Mouse (Mus musculus): ENCODE measurements around the gene Entpd7. TPM values are rescaled to one million over a fixed set of nuclear protein-coding genes. Genes with fewer than 3 reads are reported as not detected.

The Entpd7 gene
- polyA plus RNA-seq, 1 experiment from 2014 or later, result 14.5 TPM

DNA sequence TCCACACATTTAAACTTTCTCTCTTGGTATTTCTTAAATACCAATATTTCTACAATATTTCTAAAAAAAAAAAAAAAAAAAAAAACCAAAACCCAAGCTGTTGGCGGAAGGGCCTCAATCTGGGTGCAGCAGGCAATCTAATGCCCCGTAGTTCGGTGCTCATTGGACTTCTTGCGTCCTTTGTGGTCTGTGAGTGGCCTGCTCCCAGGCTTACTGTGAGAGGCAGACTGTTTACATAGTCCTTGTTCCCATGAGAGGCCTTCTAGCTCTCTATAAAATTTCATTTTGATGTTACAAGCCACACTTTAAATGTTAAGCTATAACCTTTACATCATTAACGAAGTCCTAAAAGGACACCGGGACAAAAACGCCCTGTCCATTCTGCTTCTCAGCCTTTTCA is 18.7 kb downstream of the Entpd7 start:
- Histone ChIP-seq H3K9me3 (no peaks in the 10 kb centered on the region), H3K4me1 (no peaks in the 10 kb centered on the region), H3K4me2 (no peak overlapping the region), H3K9ac (no peak overlapping the region), H3K4me3 (replicated peaks) (no peak overlapping the region), H3K27ac (no peak overlapping the region), H3K36me3 (peaks cover 31% of the 10 kb centered on the region), H3K27me3 (replicated peaks) (no peaks in the 10 kb centered on the region)
- 87% methylated on average over 7 of the region's 7 CpGs for WGBS
- ATAC-seq (ENCODE audit: insufficient read depth, low FRiP score, low read depth), result no peak

DNA sequence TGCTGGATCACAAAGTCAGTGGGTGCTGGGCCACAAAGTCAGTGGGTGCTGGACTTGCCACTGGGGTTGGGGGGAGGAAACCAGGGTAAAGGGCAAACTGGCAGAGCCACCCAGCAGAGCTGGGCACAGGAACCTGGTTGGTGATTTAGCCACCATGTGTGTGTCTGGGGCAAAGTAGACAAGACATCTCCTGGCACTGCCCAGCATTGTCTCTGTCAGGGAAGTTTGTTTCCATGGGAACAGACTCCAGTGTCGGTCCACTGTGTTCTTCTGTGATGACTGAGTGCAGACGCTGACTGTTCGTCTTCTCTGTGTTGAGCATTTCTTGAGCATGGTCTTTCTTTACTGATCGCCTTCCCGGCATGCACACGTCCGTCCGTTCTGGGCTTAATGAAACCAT is 19.8 kb downstream of the Entpd7 start:
- H3K9me3 ChIP-seq, result no peaks in the 10 kb centered on the region
- 87% methylated on average over 8 of the region's 8 CpGs for WGBS
- peaks cover 31% of the 10 kb centered on the region for H3K36me3 ChIP-seq
- H3K4me3 ChIP-seq (replicated peaks), result no peak overlapping the region
- no peaks in the 10 kb centered on the region for H3K27me3 ChIP-seq (replicated peaks)
- H3K4me2 ChIP-seq, result no peak overlapping the region
- no peak overlapping the region for H3K27ac ChIP-seq
- H3K9ac ChIP-seq, result no peak overlapping the region
- ATAC-seq (ENCODE audit: insufficient read depth, low FRiP score, low read depth), result no peak
- H3K4me1 ChIP-seq, result no peaks in the 10 kb centered on the region

DNA sequence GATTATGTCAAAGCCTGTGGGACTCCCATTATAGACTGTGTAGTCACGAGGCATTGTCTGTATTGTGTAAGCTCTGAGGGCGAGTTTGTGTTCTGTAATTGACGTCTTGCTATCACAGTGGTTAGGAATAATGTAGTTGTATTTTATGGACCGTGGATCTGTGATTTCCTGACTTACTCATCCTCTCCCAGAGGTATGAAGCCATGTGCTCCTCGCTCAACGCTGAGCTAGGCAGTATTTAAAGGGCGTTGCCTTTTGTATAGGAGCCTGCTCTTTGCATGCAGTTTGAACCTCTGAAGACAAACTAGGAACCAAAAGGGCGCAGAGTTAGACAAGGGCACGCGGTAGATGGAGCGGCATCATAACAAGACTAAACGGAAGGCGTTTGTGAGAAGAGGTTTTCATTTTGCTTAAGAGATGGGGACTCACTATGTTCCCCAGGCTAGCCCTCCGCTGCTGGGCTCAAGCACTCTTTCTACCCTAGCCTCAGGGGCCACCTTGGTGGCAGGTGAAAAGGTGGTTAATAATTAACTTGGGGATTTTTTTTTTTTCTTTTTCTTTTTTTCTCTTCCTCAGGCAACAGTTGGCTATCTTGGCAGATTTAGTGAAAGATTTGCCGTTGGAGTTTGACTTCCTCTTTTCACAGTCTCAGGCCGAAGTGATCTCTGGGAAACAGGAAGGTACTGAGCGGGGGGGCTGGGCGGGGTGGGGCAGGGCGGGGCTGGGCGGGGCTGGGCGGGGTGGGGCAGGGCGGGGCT is 21.9 kb downstream of the Entpd7 start:
- H3K27me3 ChIP-seq (replicated peaks), result no peaks in the 10 kb centered on the region
- peak overlapping the region; percentile 83 for H3K27ac ChIP-seq
- H3K36me3 ChIP-seq, result peaks cover 20% of the 10 kb centered on the region
- H3K9ac ChIP-seq, result no peak overlapping the region
- H3K4me1 ChIP-seq, result no peaks in the 10 kb centered on the region
- peak overlapping the region; percentile 17; the same call in 1 of the 2 replicates for H3K4me2 ChIP-seq
- H3K4me3 ChIP-seq (replicated peaks), result no peak overlapping the region
- 46% methylated on average over 22 of the region's 22 CpGs for WGBS
- H3K9me3 ChIP-seq, result no peaks in the 10 kb centered on the region
- peak; percentile 81 for ATAC-seq (ENCODE audit: insufficient read depth, low FRiP score, low read depth)

DNA sequence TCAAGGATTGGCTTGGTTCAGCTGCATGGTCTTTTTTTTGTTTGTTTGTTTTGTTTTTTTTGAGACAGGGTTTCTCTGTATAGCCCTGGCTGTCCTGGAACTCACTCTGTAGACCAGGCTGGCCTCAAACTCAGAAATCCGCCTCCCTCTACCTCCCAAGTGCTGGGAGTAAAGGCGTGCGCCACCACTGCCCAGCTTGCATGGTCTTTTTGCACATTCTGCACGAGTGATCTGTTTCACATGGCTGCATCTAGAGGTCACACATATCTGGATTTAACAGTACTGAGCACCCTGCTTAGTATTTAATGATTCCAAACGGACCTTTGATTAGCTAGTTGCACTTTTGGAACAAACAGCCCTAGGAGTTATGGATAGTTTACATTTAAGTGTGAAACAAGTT is 22.5 kb downstream of the Entpd7 start:
- Histone ChIP-seq H3K4me1 (no peaks in the 10 kb centered on the region), H3K9ac (no peak overlapping the region), H3K27ac (no peak overlapping the region), H3K9me3 (no peaks in the 10 kb centered on the region), H3K36me3 (peaks cover 20% of the 10 kb centered on the region), H3K4me3 (replicated peaks) (no peak overlapping the region), H3K27me3 (replicated peaks) (no peaks in the 10 kb centered on the region), H3K4me2 (no peak overlapping the region)
- no peak for ATAC-seq (ENCODE audit: insufficient read depth, low FRiP score, low read depth)
- 84% methylated on average over 5 of the region's 5 CpGs for WGBS

DNA sequence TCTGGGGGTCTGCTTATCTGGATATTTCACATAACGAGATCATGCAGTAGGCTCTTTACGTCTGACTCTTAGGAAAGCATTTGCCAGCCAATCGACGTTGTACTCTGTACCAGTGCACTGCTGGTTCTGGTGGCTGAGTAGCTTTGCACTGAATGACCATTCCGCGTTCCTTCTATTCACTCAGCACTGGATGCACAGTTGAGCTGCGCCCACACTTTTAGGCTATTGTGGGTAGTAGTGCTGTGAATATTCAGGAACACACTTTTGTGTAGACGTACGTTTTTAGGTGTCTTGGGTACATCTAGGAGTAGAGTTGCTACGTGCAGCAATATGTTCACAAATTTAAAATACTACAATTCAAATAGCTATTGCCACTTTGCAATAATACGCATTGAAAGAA is 30.6 kb downstream of the Entpd7 start:
- no peak overlapping the region for H3K4me3 ChIP-seq (replicated peaks)
- no peaks in the 10 kb centered on the region for H3K4me1 ChIP-seq
- no peak overlapping the region for H3K27ac ChIP-seq
- H3K9ac ChIP-seq, result no peak overlapping the region
- no peaks in the 10 kb centered on the region for H3K9me3 ChIP-seq
- peaks cover 27% of the 10 kb centered on the region for H3K36me3 ChIP-seq
- H3K27me3 ChIP-seq (replicated peaks), result no peaks in the 10 kb centered on the region
- H3K4me2 ChIP-seq, result no peak overlapping the region
- 96% methylated on average over 11 of the region's 11 CpGs for WGBS
- ATAC-seq (ENCODE audit: insufficient read depth, low FRiP score, low read depth), result no peak

DNA sequence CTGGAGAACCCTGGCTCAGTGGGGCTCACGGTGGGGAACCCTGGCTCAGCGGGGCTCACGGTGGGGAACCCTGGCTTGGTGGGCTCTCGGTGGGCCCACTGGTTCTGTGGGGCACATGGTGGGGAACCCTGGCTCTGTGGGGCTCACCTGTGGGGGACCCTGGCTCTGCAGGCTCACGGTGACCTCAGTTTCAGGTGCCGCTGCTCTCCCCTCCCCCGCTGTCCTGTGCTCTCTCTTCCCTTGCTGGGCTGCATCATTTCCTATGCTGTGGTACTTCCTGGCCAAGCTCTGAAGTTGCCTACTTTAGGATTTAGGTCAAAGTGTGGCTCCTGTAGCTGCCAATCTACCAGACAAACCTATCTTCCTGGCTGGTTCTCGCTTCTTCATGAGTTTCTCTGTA is 33.4 kb downstream of the Entpd7 start:
- WGBS, result 80% methylated on average over 8 of the region's 8 CpGs

DNA sequence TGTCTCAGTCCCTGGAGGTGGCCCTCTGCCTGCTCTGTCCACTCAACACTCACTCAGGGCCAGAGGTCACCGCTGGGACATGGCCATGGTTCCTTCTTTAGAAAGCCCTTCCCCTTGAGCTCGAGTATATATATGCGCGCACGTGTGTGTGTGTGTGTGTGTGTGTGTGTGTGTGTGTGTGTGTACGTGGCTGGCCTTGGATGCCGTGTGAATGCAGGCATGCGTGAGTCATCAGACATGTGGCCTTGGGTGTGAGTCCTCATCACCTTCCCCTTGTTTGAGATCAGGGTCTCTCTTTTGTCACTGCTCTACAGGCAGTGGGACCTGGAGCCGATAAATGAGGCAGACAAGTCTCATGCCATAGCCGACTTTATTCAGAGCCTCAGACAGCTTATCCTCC is 34.0 kb downstream of the Entpd7 start:
- Histone ChIP-seq H3K4me3 (replicated peaks) (no peak overlapping the region), H3K27me3 (replicated peaks) (no peaks in the 10 kb centered on the region), H3K9me3 (no peaks in the 10 kb centered on the region), H3K36me3 (peaks cover 45% of the 10 kb centered on the region), H3K4me1 (no peaks in the 10 kb centered on the region), H3K4me2 (no peak overlapping the region), H3K9ac (no peak overlapping the region), H3K27ac (no peak overlapping the region)
- WGBS, result 71% methylated on average over 10 of the region's 10 CpGs
- ATAC-seq (ENCODE audit: insufficient read depth, low FRiP score, low read depth), result no peak

More for the DNA sequence above, 33.4 kb downstream of the Entpd7 start:
- no peaks in the 10 kb centered on the region for H3K9me3 ChIP-seq
- no peaks in the 10 kb centered on the region for H3K4me1 ChIP-seq
- H3K27me3 ChIP-seq (replicated peaks), result no peaks in the 10 kb centered on the region
- ATAC-seq (ENCODE audit: insufficient read depth, low FRiP score, low read depth), result no peak
- no peak overlapping the region for H3K9ac ChIP-seq
- H3K27ac ChIP-seq, result no peak overlapping the region
- peaks cover 47% of the 10 kb centered on the region for H3K36me3 ChIP-seq
- no peak overlapping the region for H3K4me3 ChIP-seq (replicated peaks)
- H3K4me2 ChIP-seq, result no peak overlapping the region

DNA sequence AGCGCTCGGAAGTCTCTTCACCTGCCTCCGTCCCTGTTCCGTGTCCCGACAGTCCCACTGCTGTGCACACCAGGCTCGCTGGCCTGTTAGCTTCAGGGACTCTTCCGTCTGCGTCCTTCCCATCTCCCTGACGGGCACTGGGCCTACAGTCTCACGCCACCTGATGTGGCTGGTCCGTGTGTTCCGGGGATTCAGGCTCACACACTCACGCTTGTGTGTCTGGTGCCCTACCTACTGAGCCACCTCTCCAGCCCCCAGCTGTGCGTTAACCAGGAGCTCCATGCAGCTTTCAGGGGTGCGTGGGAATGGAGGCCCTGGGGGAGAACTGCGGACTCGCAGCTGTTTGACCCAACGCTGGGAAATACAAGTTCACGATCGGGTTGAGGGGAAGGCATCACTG is 34.7 kb downstream of the Entpd7 start:
- Histone ChIP-seq H3K4me2 (no peak overlapping the region), H3K4me3 (replicated peaks) (no peak overlapping the region), H3K4me1 (no peaks in the 10 kb centered on the region), H3K9ac (no peak overlapping the region), H3K27ac (no peak overlapping the region), H3K9me3 (no peaks in the 10 kb centered on the region), H3K36me3 (peaks cover 51% of the 10 kb centered on the region), H3K27me3 (replicated peaks) (no peaks in the 10 kb centered on the region)
- WGBS, result 93% methylated on average over 20 of the region's 20 CpGs
- ATAC-seq (ENCODE audit: insufficient read depth, low FRiP score, low read depth), result no peak

DNA sequence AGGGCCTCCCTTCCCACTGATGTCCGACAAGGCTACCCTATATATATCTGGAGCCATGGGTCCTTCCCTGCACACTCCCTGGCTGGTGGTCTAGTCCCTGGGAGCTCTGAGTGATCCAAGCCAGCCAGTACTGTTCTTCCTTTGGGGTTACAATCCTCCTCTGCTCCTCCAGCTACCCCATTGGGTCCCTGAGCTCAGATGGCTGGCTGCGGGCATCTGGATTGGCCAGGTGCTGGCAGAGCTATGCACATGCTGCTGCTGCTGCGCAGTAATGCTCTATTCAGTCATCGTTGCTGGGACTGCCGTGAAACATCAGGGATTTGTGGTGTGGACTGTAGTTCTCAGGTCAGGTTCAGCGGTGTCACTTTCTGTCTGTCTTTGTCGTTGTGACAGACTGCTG is 35.3 kb downstream of the Entpd7 start:
- ATAC-seq (ENCODE audit: insufficient read depth, low FRiP score, low read depth), result no peak
- Histone ChIP-seq H3K27ac (no peak overlapping the region), H3K9me3 (no peaks in the 10 kb centered on the region), H3K27me3 (replicated peaks) (no peaks in the 10 kb centered on the region), H3K4me3 (replicated peaks) (no peak overlapping the region), H3K9ac (no peak overlapping the region), H3K4me1 (no peaks in the 10 kb centered on the region), H3K4me2 (no peak overlapping the region), H3K36me3 (peaks cover 54% of the 10 kb centered on the region)
- 87% methylated on average over 7 of the region's 7 CpGs for WGBS

DNA sequence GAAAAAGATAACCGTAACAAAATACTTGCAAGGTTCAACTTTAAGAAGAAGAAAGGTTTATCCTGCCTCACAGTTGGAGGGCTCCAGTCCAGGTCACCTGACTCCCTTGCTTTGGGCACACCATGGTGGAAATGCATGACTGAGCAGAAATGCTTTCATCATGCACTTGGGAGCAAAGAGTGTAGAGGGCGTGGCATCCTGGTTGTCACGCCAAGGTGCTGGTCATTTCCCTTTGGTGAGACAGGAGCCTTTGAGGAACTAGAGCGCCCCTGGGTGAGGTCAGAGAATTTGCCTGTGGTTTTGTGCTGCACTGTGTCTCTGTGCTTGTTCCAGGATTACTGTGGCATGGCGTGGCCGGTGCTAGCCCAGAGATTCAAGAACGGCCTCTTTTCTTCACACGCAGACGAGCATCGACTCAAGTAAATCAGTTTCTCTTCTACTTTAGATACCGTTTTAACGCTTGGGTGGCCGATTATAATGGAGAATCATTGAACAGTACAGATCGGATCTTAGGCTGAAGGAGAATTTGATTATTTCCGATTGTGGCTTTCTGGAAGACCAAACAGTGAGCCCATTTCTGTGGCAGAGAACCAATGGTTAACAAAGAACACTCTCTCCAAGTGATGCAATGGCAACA is 37.2 kb downstream of the Entpd7 start:
- no peak overlapping the region for H3K27ac ChIP-seq
- no peak overlapping the region for H3K9ac ChIP-seq
- H3K4me3 ChIP-seq (replicated peaks), result no peak overlapping the region
- H3K4me2 ChIP-seq, result no peak overlapping the region
- H3K36me3 ChIP-seq, result peaks cover 49% of the 10 kb centered on the region
- H3K27me3 ChIP-seq (replicated peaks), result no peaks in the 10 kb centered on the region
- ATAC-seq (ENCODE audit: insufficient read depth, low FRiP score, low read depth), result no peak
- WGBS, result 94% methylated on average over 15 of the region's 15 CpGs
- H3K4me1 ChIP-seq, result no peaks in the 10 kb centered on the region
- H3K9me3 ChIP-seq, result no peaks in the 10 kb centered on the region

DNA sequence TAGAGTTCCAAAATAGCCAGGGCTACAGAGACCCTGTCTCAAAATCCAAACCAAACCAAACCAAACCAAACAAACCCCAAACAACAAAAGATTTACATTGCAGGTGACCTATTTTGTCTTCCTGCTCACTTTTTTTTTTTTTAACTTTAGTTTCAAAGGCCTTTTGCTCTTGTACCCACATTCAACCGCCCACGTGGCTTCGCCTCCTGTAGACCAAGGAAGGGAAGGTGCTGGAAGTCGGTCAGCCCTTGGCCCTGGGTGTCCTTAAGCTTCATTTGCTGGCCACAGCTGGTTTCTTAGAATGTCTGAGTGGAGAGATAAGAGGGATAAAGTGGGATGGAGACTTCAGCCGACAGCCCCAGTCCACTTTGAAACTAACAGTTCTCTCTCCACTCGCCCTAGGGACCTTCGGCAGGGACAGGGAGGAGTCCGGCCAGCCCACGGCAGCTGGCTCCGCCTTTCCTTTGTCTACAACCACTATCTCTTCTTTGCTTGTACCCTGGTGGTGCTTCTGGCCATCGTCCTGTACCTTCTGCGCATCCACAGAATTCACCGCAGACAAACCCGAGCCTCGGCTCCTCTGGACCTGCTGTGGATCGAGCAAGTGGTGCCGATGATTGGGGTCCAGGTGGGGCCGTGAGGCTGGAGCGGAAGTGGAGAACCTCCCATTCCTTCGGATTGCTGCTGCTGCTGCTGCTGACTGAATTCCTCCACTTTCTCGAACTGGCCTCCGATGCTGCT is 40.0 kb downstream of the Entpd7 start:
- Histone ChIP-seq H3K27ac (no peak overlapping the region), H3K9ac (no peak overlapping the region), H3K4me2 (peak overlapping the region; percentile 42), H3K4me3 (replicated peaks) (peak overlapping the region; percentile 28), H3K36me3 (peaks cover 48% of the 10 kb centered on the region), H3K4me1 (no peaks in the 10 kb centered on the region), H3K9me3 (no peaks in the 10 kb centered on the region), H3K27me3 (replicated peaks) (no peaks in the 10 kb centered on the region)
- 44% methylated on average over 22 of the region's 22 CpGs for WGBS
- no peak for ATAC-seq (ENCODE audit: insufficient read depth, low FRiP score, low read depth)

DNA sequence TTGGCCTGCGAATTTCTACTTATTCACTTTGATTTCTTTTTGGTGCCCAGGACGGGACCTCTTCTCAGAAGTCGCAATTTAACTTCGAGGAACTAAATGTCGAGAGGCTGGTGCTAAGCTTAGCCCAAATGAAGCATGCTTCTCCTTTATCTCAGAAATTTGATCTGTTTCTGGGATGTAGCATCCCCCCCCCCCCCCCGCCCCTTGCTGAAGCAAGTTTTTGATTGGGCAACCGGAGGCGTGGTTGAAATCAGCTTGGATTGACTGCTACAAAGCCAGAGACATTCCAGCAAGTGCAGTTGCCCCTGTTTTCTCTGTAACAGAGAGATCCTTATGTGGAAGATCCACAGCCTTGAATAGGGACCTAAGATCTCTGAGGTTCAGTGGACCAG is 40.6 kb downstream of the Entpd7 start:
- peak overlapping the region; percentile 28 for H3K4me3 ChIP-seq (replicated peaks)
- H3K27ac ChIP-seq, result no peak overlapping the region
- WGBS, result 39% methylated on average over 8 of the region's 8 CpGs
- no peak for ATAC-seq (ENCODE audit: insufficient read depth, low FRiP score, low read depth)
- H3K36me3 ChIP-seq, result peaks cover 47% of the 10 kb centered on the region
- H3K27me3 ChIP-seq (replicated peaks), result no peaks in the 10 kb centered on the region
- no peak overlapping the region for H3K9ac ChIP-seq
- H3K4me2 ChIP-seq, result peak overlapping the region; percentile 42
- no peaks in the 10 kb centered on the region for H3K4me1 ChIP-seq
- H3K9me3 ChIP-seq, result no peaks in the 10 kb centered on the region

All from stomach, embryonic 15.5 days (tissue).